ENCODE assay signal across 12 mouse cellular contexts in genomic region chr7:136712962-136713640, GRCm38 (mm10).
DNase-seq lines count a peak whose midpoint lies in the region; ATAC-seq and TF ChIP-seq lines count a peak whose summit lies in the region.
"Had no signal": no experiment of that assay in that cellular context is flagged by ENCODE, and none has a peak within 500 bp of the region (broad histone marks: within the 10 kb centered on the region; RNA-seq: fewer than 3 reads in every experiment).

No protein-coding gene starts in this region.

- no peaks in the 10 kb centered on the region for H3K4me1 ChIP-seq in kidney, adult 2 months (ENCODE audit: control insufficient read depth, insufficient read depth, low read length)
- H3K4me1 ChIP-seq in limb, embryonic 10.5 days = peaks cover 19% of the 10 kb centered on the region

- intact Hi-C loops in heart, postnatal 10 days (cut with DNase I) = no loop called here

- H3K36me3 ChIP-seq in kidney, adult 2 months (ENCODE audit: control insufficient read depth, insufficient read depth, low read length) = no peaks in the 10 kb centered on the region
- no peaks in the 10 kb centered on the region for H3K36me3 ChIP-seq in limb, embryonic 10.5 days

- H3K27ac ChIP-seq in kidney, adult 2 months (ENCODE audit: insufficient read depth, low read depth, low read length) = no peak overlapping the region
- peak overlapping the region; percentile 62 for H3K27ac ChIP-seq in limb, embryonic 10.5 days
- H3K27ac ChIP-seq: macrophage had no signal

- no peak for TF ChIP-seq CTCF in kidney, adult 2 months (conservative IDR thresholded peaks at IDR 0.05; ENCODE audit: insufficient read depth, insufficient read length, low read depth, low read length)

- no peak overlapping the region for H3K4me3 ChIP-seq in kidney, adult 2 months (ENCODE audit: insufficient read depth, low read depth, low read length)
- H3K4me3 ChIP-seq in limb, embryonic 10.5 days = no peak overlapping the region

- no peaks in the 10 kb centered on the region for H3K9me3 ChIP-seq in limb, embryonic 10.5 days (replicated peaks)

- ATAC-seq in cerebellum, adult (ENCODE audit: insufficient number of reproducible peaks, low FRiP score, low TSS enrichment) = no peak
- ATAC-seq: forebrain, postnatal 0 days had no signal

- peak; percentile 35 for DNase-seq in kidney, adult 2 months
- DNase-seq in kidney, adult 18-20 months = no peak
- DNase-seq in forelimb bud, embryonic 11.5 days (ENCODE audit: low read depth, low spot score) = peak; percentile 41
- peak; percentile 45 to 63 for DNase-seq in heart, postnatal 10 days
- peak; percentile 37 for DNase-seq in limb, embryonic 10.5 days (ENCODE audit: low spot score)
- no peak for DNase-seq in yolk sac, embryonic 10.5 days (ENCODE audit: low spot score)
- DNase-seq in MN1 (ENCODE audit: low spot score) = no peak
- DNase-seq: embryo, embryonic 11 days; forebrain, postnatal 0 days; thymus, adult 2 months had no signal

- TF ChIP-seq POLR2A in kidney, adult 2 months (IDR thresholded peaks at IDR 0.05; ENCODE audit: low read depth, low read length) = no peak

- 30% methylated on average over 16 of the region's 16 CpGs for WGBS in kidney, adult 2 months
- 74% methylated on average over 16 of the region's 16 CpGs for WGBS in limb, embryonic 10.5 days

- no peaks in the 10 kb centered on the region for H3K27me3 ChIP-seq in kidney, adult 2 months (replicated peaks; ENCODE audit: control insufficient read depth, insufficient read depth, low read length)
- 0 out of 2 replicates have a peak, but pooled peaks cover 7% of the 10 kb centered on the region for H3K27me3 ChIP-seq in limb, embryonic 10.5 days (ENCODE audit: low read depth, poor library complexity, severe bottlenecking)

Comparison
In these comparisons a context has a peak if more than half of its experiments do, and no peak if none do; other contexts are left out.
1. DNase-seq: peak in kidney, adult 2 months (single experiment), forelimb bud, embryonic 11.5 days (single experiment), heart, postnatal 10 days (2 of 2) and limb, embryonic 10.5 days (single experiment); none in kidney, adult 18-20 months (single experiment), yolk sac, embryonic 10.5 days (single experiment) and MN1 (single experiment).